Comparison of ENCODE assay signal across 8 mouse cellular contexts in the genomic region with DNA sequence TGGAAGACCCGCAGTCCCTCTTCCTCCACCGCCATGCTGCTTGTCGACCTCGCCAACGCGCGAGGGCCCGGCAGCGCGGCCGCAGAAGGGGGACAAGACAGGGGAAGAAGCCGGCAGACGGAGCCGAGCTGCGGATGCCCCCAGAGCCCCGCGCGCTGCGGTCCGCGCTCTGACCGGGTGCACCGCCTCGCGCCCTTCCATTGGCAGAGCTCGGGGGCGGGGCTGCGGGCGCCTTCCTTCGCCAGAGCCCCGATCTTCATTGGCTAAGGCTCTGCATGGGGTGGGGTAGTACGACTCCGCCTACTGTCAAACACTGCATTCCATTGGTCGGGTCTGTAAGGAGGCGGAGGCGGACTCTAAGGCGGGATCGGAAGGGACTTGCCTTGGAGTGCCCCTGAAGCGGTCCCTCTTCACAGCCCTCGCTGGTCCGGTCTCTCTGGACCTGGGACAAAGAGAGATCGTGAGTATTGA. TPM values are rescaled to one million over a fixed set of nuclear protein-coding genes. Genes with fewer than 3 reads are reported as not detected.
A peak's percentile ranks its signal among the peaks of the same experiment; 100 is the strongest.
DNase-seq lines count a peak whose midpoint lies in the region; ATAC-seq lines count a peak whose summit lies in the region.

Rasa3 (minus strand) TSS at position 191 of the 471 bp plus-strand sequence.

- H3K9me3 ChIP-seq in hindbrain, embryonic 11.5 days (ENCODE audit: control insufficient read depth, low read length), result no peaks in the 10 kb centered on the region

- H3K27me3 ChIP-seq in hindbrain, embryonic 11.5 days (ENCODE audit: control insufficient read depth, insufficient read depth, low read length), result no peaks in the 10 kb centered on the region; the same call in 1 of the 2 replicates

- peak; percentile 98 for ATAC-seq in hindbrain, embryonic 11.5 days (ENCODE audit: low FRiP score)

- H3K4me1 ChIP-seq in hindbrain, embryonic 11.5 days (replicated peaks; ENCODE audit: control insufficient read depth, insufficient read depth, low read length), result no peaks in the 10 kb centered on the region

- no peaks in the 10 kb centered on the region for H3K36me3 ChIP-seq in hindbrain, embryonic 11.5 days (ENCODE audit: control insufficient read depth, insufficient read depth, low read length)

- WGBS in hindbrain, embryonic 11.5 days, result under 1% methylated on average over 41 of the region's 42 CpGs

- H3K9ac ChIP-seq in hindbrain, embryonic 11.5 days (ENCODE audit: low read depth, low read length), result peak within 1 kb of the TSS; percentile 67

- peak; percentile 98 for DNase-seq in Muller cell, postnatal 12 days (ENCODE audit: inconsistent ontology term)
- peak; percentile 98 for DNase-seq in cerebellum, adult 9-11 months
- DNase-seq in frontal cortex, adult 2 months (ENCODE audit: extremely low spot score in 1 of 2, low spot score in 1 of 2), result peak; percentile 94 to 97
- peak; percentile 96 for DNase-seq in hindbrain, embryonic 11.5 days (ENCODE audit: low spot score)
- DNase-seq in layer of hippocampus, postnatal 10 days (ENCODE audit: low spot score in 2 of 2), result peak; percentile 93 to 95
- DNase-seq in lung, postnatal 10 days, result peak; percentile 99
- DNase-seq in ovary, postnatal 36 days (ENCODE audit: low spot score), result peak; percentile 96
- peak; percentile 96 for DNase-seq in thymus, postnatal 25 days

- H3K4me2 ChIP-seq in hindbrain, embryonic 11.5 days (replicated peaks; ENCODE audit: low read depth, low read length), result peak within 1 kb of the TSS; percentile 84

- peak within 1 kb of the TSS; percentile 61 for H3K27ac ChIP-seq in hindbrain, embryonic 11.5 days (ENCODE audit: low read depth, low read length)

- H3K4me3 ChIP-seq in hindbrain, embryonic 11.5 days (ENCODE audit: low read depth, low read length), result peak within 1 kb of the TSS; percentile 67

RNA-seq across cellular contexts. Expression of gene Rasa3, which starts in this region (rescaled TPM):
- polyA plus RNA-seq in frontal cortex, adult 2 months (2012; rRNA removed), result 86.7 and 95.6 TPM in 2 replicates
- polyA plus RNA-seq in hindbrain, embryonic 11.5 days (2014; fragmentation: Nextera tagmentation; extraction: Ambion mirVana), result 19.4 and 24.3 TPM in 2 replicates
- 10 to 100 TPM; 62.6 to 73.0 TPM for total RNA-seq in layer of hippocampus, postnatal 10 days (2021)

Comparison
In these comparisons a context has a peak if more than half of its experiments do, and no peak if none do; other contexts are left out.
1. Peak in every context shown above with its lines: DNase-seq, ATAC-seq, H3K4me3 ChIP-seq and H3K27ac ChIP-seq.